Mouse (Mus musculus) olfactory bulb, adult 2 months (tissue): ENCODE measurements around the gene Apol7b.

Experiments
- CTCF ChIP-seq: fragments of 200-500 bp; IDR thresholded peaks from 2 replicates; pipeline ENCODE4 v1.5.1; 2012; ENCODE audit warnings: low read depth, mild to moderate bottlenecking, low read length, moderate library complexity; ENCODE audit not compliant: insufficient read depth
- POLR2A ChIP-seq: fragments of 200-500 bp; IDR thresholded peaks from 2 replicates; pipeline ENCODE4 v1.6.1; 2012; ENCODE audit warnings: mild to moderate bottlenecking, low read depth, low read length, moderate library complexity; ENCODE audit not compliant: insufficient read depth

GRCm38 (mm10) chr15:77382880-77383279 lies 64.4 kb downstream of the Apol7b start:
- TF ChIP-seq POLR2A (no peak), CTCF (no peak)
